Mouse (Mus musculus): Measurements from ENCODE around the gene Bfsp1. TPM values are rescaled to one million over a fixed set of nuclear protein-coding genes. Genes with fewer than 3 reads are reported as not detected.

Gene Bfsp1
- total RNA-seq, 1 experiment: 0.62 TPM

- Histone ChIP-seq H3K4me3 (ENCODE audit: insufficient read depth in 1 of 2, low read depth in 1 of 2, low read length in 2 of 2, poor library complexity in 1 of 2, severe bottlenecking in 1 of 2) (no peak overlapping the region), H3K9me3 (ENCODE audit: control insufficient read depth, insufficient read depth, low read depth, low read length) (no peaks in the 10 kb centered on the region), H3K9ac (ENCODE audit: insufficient read depth, low read depth, low read length, poor library complexity, severe bottlenecking) (no peak overlapping the region), H3K27ac (ENCODE audit: insufficient read depth, low read depth, low read length, poor library complexity, severe bottlenecking) (no peak overlapping the region), H3K36me3 (ENCODE audit: control insufficient read depth, insufficient read depth, low read length, poor library complexity, severe bottlenecking) (no peaks in the 10 kb centered on the region), H3K4me1 (ENCODE audit: control insufficient read depth in 2 of 2, insufficient read depth in 2 of 2, low read length in 2 of 2, poor library complexity in 1 of 2) (no peaks in the 10 kb centered on the region)
- in situ Hi-C loops (cut with MboI; ENCODE audit: low sequenced_read_pairs in 2 of 2, unreplicated experiment in 2 of 2): loop anchor here in 1 of 2 experiments (25.0 kb wide), 1 partner anchor 368 kb away; no protein-coding TSS in a partner anchor
- TF ChIP-seq CHD2 (IDR thresholded peaks at IDR 0.05; ENCODE audit: low read depth, low read length): no peak
- no peak for TF ChIP-seq ZC3H11A (IDR thresholded peaks at IDR 0.05; ENCODE audit: borderline replicate concordance, low read depth, low read length)
- TF ChIP-seq MAFK (IDR thresholded peaks at IDR 0.05; ENCODE audit: insufficient read depth, low read depth, low read length): no peak
- TF ChIP-seq ZNF384 (IDR thresholded peaks at IDR 0.05; ENCODE audit: low read depth, low read length): no peak
- no peak for TF ChIP-seq HCFC1 (IDR thresholded peaks at IDR 0.05; ENCODE audit: borderline replicate concordance, insufficient read depth, low read length)
- DNase-seq (ENCODE audit: low read depth, low spot score): no peak
These were observed 18.2 kb downstream of the Bfsp1 start for GRCm38 (mm10) chr2:143844779-143845178.

GRCm38 (mm10) chr2:143841536-143841935 lies 21.4 kb downstream of the Bfsp1 start:
- Histone ChIP-seq H3K27ac (ENCODE audit: insufficient read depth, low read depth, low read length, poor library complexity, severe bottlenecking) (no peak overlapping the region), H3K4me3 (ENCODE audit: insufficient read depth in 1 of 2, low read depth in 1 of 2, low read length in 2 of 2, poor library complexity in 1 of 2, severe bottlenecking in 1 of 2) (no peak overlapping the region), H3K4me1 (ENCODE audit: control insufficient read depth in 2 of 2, insufficient read depth in 2 of 2, low read length in 2 of 2, poor library complexity in 1 of 2) (no peaks in the 10 kb centered on the region), H3K9me3 (ENCODE audit: control insufficient read depth, insufficient read depth, low read depth, low read length) (no peaks in the 10 kb centered on the region), H3K9ac (ENCODE audit: insufficient read depth, low read depth, low read length, poor library complexity, severe bottlenecking) (no peak overlapping the region), H3K36me3 (ENCODE audit: control insufficient read depth, insufficient read depth, low read length, poor library complexity, severe bottlenecking) (no peaks in the 10 kb centered on the region)
- DNase-seq (ENCODE audit: low read depth, low spot score): no peak
- no peak for TF ChIP-seq MAFK (IDR thresholded peaks at IDR 0.05; ENCODE audit: insufficient read depth, low read depth, low read length)
- TF ChIP-seq ZNF384 (IDR thresholded peaks at IDR 0.05; ENCODE audit: low read depth, low read length): no peak
- no peak for TF ChIP-seq CHD2 (IDR thresholded peaks at IDR 0.05; ENCODE audit: low read depth, low read length)
- TF ChIP-seq ZC3H11A (IDR thresholded peaks at IDR 0.05; ENCODE audit: borderline replicate concordance, low read depth, low read length): no peak
- TF ChIP-seq HCFC1 (IDR thresholded peaks at IDR 0.05; ENCODE audit: borderline replicate concordance, insufficient read depth, low read length): no peak
- in situ Hi-C loops (cut with MboI; ENCODE audit: low sequenced_read_pairs in 2 of 2, unreplicated experiment in 2 of 2): loop anchor here in 1 of 2 experiments (25.0 kb wide), 1 partner anchor 371 kb away; no protein-coding TSS in a partner anchor

GRCm38 (mm10) chr2:143840895-143841294 lies 22.1 kb downstream of the Bfsp1 start:
- no peak for TF ChIP-seq MAFK (IDR thresholded peaks at IDR 0.05; ENCODE audit: insufficient read depth, low read depth, low read length)
- TF ChIP-seq HCFC1 (IDR thresholded peaks at IDR 0.05; ENCODE audit: borderline replicate concordance, insufficient read depth, low read length): no peak
- TF ChIP-seq ZNF384 (IDR thresholded peaks at IDR 0.05; ENCODE audit: low read depth, low read length): no peak
- no peak for TF ChIP-seq CHD2 (IDR thresholded peaks at IDR 0.05; ENCODE audit: low read depth, low read length)
- TF ChIP-seq ZC3H11A (IDR thresholded peaks at IDR 0.05; ENCODE audit: borderline replicate concordance, low read depth, low read length): no peak
- H3K4me1 ChIP-seq (ENCODE audit: control insufficient read depth in 2 of 2, insufficient read depth in 2 of 2, low read length in 2 of 2, poor library complexity in 1 of 2): no peaks in the 10 kb centered on the region
- no peaks in the 10 kb centered on the region for H3K9me3 ChIP-seq (ENCODE audit: control insufficient read depth, insufficient read depth, low read depth, low read length)
- no peak overlapping the region for H3K4me3 ChIP-seq (ENCODE audit: insufficient read depth in 1 of 2, low read depth in 1 of 2, low read length in 2 of 2, poor library complexity in 1 of 2, severe bottlenecking in 1 of 2)
- no peak for DNase-seq (ENCODE audit: low read depth, low spot score)
- in situ Hi-C loops (cut with MboI; ENCODE audit: low sequenced_read_pairs in 2 of 2, unreplicated experiment in 2 of 2): loop anchor here in 1 of 2 experiments (25.0 kb wide), 1 partner anchor 371 kb away; no protein-coding TSS in a partner anchor
- H3K9ac ChIP-seq (ENCODE audit: insufficient read depth, low read depth, low read length, poor library complexity, severe bottlenecking): no peak overlapping the region
- H3K27ac ChIP-seq (ENCODE audit: insufficient read depth, low read depth, low read length, poor library complexity, severe bottlenecking): no peak overlapping the region
- H3K36me3 ChIP-seq (ENCODE audit: control insufficient read depth, insufficient read depth, low read length, poor library complexity, severe bottlenecking): no peaks in the 10 kb centered on the region

GRCm38 (mm10) chr2:143839458-143839857 lies 23.5 kb downstream of the Bfsp1 start:
- H3K9me3 ChIP-seq (ENCODE audit: control insufficient read depth, insufficient read depth, low read depth, low read length): no peaks in the 10 kb centered on the region
- no peak for DNase-seq (ENCODE audit: low read depth, low spot score)
- no peak overlapping the region for H3K4me3 ChIP-seq (ENCODE audit: insufficient read depth in 1 of 2, low read depth in 1 of 2, low read length in 2 of 2, poor library complexity in 1 of 2, severe bottlenecking in 1 of 2)
- H3K36me3 ChIP-seq (ENCODE audit: control insufficient read depth, insufficient read depth, low read length, poor library complexity, severe bottlenecking): no peaks in the 10 kb centered on the region
- TF ChIP-seq ZC3H11A (IDR thresholded peaks at IDR 0.05; ENCODE audit: borderline replicate concordance, low read depth, low read length) (no peak), HCFC1 (IDR thresholded peaks at IDR 0.05; ENCODE audit: borderline replicate concordance, insufficient read depth, low read length) (no peak), MAFK (IDR thresholded peaks at IDR 0.05; ENCODE audit: insufficient read depth, low read depth, low read length) (no peak), ZNF384 (IDR thresholded peaks at IDR 0.05; ENCODE audit: low read depth, low read length) (no peak), CHD2 (IDR thresholded peaks at IDR 0.05; ENCODE audit: low read depth, low read length) (no peak)
- H3K9ac ChIP-seq (ENCODE audit: insufficient read depth, low read depth, low read length, poor library complexity, severe bottlenecking): no peak overlapping the region
- no peaks in the 10 kb centered on the region for H3K4me1 ChIP-seq (ENCODE audit: control insufficient read depth in 2 of 2, insufficient read depth in 2 of 2, low read length in 2 of 2, poor library complexity in 1 of 2)
- no peak overlapping the region for H3K27ac ChIP-seq (ENCODE audit: insufficient read depth, low read depth, low read length, poor library complexity, severe bottlenecking)
- in situ Hi-C loops (cut with MboI; ENCODE audit: low sequenced_read_pairs in 2 of 2, unreplicated experiment in 2 of 2): loop anchor here in 1 of 2 experiments (25.0 kb wide), 1 partner anchor 373 kb away; no protein-coding TSS in a partner anchor

Measured in ES-E14 (cell line).